Mouse (Mus musculus) hindbrain, embryonic 14.5 days (tissue): Measurements from ENCODE around the gene Pyurf. TPM values are rescaled to one million over a fixed set of nuclear protein-coding genes. Genes with fewer than 3 reads are reported as not detected.

ENCODE experiments used
- ATAC-seq: fragments of 200-750 bp; cut with Nextera tagmentation; 2 replicates; pipeline ENCODE4 v1.8.0; 2017; ENCODE audit warnings: moderate number of reproducible peaks, mild to moderate bottlenecking, moderate TSS enrichment, moderate library complexity; ENCODE audit not compliant: low FRiP score
- DNase-seq: peaks from one replicate; pipeline ENCODE4 v3.0.0-alpha.2; 2015; ENCODE audit warnings: low spot score
- H3K27ac ChIP-seq: fragments of 300-500 bp; sonication (generic); 2 replicates; pipeline ENCODE4 v1.5.1; 2014; ENCODE audit warnings: mild to moderate bottlenecking, moderate library complexity
- H3K27me3 ChIP-seq: fragments of 300-500 bp; sonication (generic); 2 replicates; pipeline ENCODE4 v1.6.1; 2014; ENCODE audit warnings: mild to moderate bottlenecking, low read length, mixed read lengths; ENCODE audit not compliant: control insufficient read depth, insufficient read depth
- H3K36me3 ChIP-seq: fragments of 300-500 bp; sonication (generic); replicated peaks from 2 replicates; pipeline ENCODE4 v1.6.1; 2014; ENCODE audit not compliant: control insufficient read depth, insufficient read depth
- H3K4me1 ChIP-seq: fragments of 300-500 bp; sonication (generic); replicated peaks from 2 replicates; pipeline ENCODE4 v1.6.1; 2014; ENCODE audit warnings: antibody characterized with exemption, low read length, mixed read lengths; ENCODE audit not compliant: control insufficient read depth, insufficient read depth
- H3K4me2 ChIP-seq: fragments of 300-500 bp; sonication (generic); replicated peaks from 2 replicates; pipeline ENCODE4 v1.6.1; 2014; ENCODE audit warnings: mild to moderate bottlenecking, moderate library complexity
- H3K4me3 ChIP-seq: fragments of 300-500 bp; sonication (generic); replicated peaks from 2 replicates; pipeline ENCODE4 v1.5.1; 2014; ENCODE audit warnings: mild to moderate bottlenecking, low read length
- H3K9ac ChIP-seq: fragments of 300-500 bp; sonication (generic); 2 replicates; pipeline ENCODE4 v1.6.1; 2014
- H3K9me3 ChIP-seq: fragments of 300-500 bp; sonication (generic); 2 replicates; pipeline ENCODE4 v1.6.1; 2016; ENCODE audit warnings: low read length; ENCODE audit not compliant: control insufficient read depth
- WGBS: fragments of 180-500 bp; shearing (Covaris S2); extraction: QIAGEN DNeasy Blood & Tissue Kit; methylation state at CpG from one replicate; pipeline ENCODE4 v1.1.7; 2014; 5-methylcytosine and 5-hydroxymethylcytosine counted together
- polyA plus RNA-seq: library from polyadenylated mRNA; unstranded; fragments of >200 nt; fragmentation: Nextera tagmentation; extraction: Ambion mirVana; gene quantifications from 2 replicates; pipeline ENCODE4 v1.2.1, GENCODE M21; 2014

The Pyurf gene
- polyA plus RNA-seq, 1 experiment from 2014 or later, result 20.0 TPM

- ATAC-seq, result no peak
- H3K27ac ChIP-seq, result no peak overlapping the region
- WGBS, result 87% methylated on average over 1 of the region's 1 CpGs
- H3K4me2 ChIP-seq, result no peak overlapping the region
- 0 out of 2 replicates have a peak, but pooled peaks cover 7% of the 10 kb centered on the region for H3K9me3 ChIP-seq
- no peaks in the 10 kb centered on the region for H3K36me3 ChIP-seq
- no peak for DNase-seq
- no peak overlapping the region for H3K4me3 ChIP-seq
- no peaks in the 10 kb centered on the region for H3K27me3 ChIP-seq
- no peak overlapping the region for H3K9ac ChIP-seq
- H3K4me1 ChIP-seq, result no peaks in the 10 kb centered on the region
Measured at GRCm38 (mm10) chr6:57684156-57684555, 7.7 kb downstream of the Pyurf start.

DNA sequence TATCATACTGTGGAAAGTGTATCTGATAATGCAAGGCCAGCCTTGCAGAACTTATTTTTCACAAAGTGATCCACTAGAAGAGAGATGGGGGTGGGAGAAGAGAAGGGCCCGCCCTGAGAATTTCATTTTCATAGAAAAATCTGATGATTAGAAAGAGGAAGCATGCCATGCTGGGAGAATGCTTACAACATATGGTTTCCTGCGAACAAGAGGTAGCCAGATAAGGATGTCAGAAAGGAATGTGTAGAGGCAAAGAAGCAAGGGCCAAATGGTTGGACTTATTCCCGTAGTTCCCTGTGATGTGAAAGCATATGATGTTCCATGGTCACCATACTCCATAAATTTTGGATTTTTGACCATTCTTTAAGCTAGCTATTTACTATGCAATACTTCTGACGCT lies 30.6 kb downstream of the Pyurf start:
- 88% methylated on average over 4 of the region's 4 CpGs for WGBS
- no peak for ATAC-seq

DNA sequence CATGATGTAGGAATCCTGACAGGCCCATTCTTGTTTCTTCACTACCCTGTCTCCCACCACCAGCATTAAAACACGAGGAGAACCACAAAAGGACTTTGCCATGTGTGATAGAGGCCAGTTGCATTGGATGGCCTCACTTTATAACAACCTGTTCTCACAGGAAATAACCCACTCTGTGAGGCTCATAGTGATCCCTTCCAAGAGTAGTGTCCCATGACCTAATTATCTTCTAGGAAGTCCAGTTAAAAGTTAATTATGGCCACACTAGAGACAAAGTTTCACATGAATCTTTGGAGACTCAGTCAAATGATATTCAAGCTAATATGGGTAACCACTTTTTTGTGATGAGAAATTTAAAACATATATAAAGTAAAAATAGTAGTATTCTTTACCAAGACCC lies 44.6 kb downstream of the Pyurf start:
- Histone ChIP-seq H3K4me2 (no peak overlapping the region), H3K9me3 (no peaks in the 10 kb centered on the region), H3K4me1 (no peaks in the 10 kb centered on the region), H3K4me3 (no peak overlapping the region), H3K36me3 (no peaks in the 10 kb centered on the region), H3K27me3 (no peaks in the 10 kb centered on the region), H3K27ac (no peak overlapping the region), H3K9ac (no peak overlapping the region)
- 69% methylated on average over 1 of the region's 1 CpGs for WGBS
- DNase-seq (no peak), ATAC-seq (no peak)

More for the DNA sequence above, 30.6 kb downstream of the Pyurf start:
- H3K4me3 ChIP-seq, result no peak overlapping the region
- no peak overlapping the region for H3K4me2 ChIP-seq
- no peaks in the 10 kb centered on the region for H3K36me3 ChIP-seq
- DNase-seq, result no peak
- H3K4me1 ChIP-seq, result no peaks in the 10 kb centered on the region
- H3K27me3 ChIP-seq, result no peaks in the 10 kb centered on the region
- no peaks in the 10 kb centered on the region for H3K9me3 ChIP-seq
- H3K27ac ChIP-seq, result no peak overlapping the region
- no peak overlapping the region for H3K9ac ChIP-seq

DNA sequence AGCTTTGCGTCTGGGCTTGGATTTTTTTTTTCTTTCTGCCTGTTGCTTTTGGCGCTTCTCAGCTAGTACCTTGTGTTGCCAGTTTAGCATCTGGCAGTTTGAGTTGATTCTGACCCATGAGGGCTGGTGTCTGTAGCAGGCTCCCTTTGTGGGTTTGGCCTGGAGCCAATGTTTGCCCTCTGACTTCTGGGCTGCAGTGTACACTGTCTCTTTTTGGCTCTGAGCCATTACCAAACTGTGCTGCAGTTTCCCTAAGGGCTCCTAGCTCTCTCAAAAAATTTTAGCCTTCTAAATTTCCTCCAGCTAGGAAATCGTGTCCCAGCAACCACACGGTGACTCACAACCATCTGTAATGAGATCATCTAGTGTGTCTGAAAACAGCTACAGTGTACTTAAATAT lies 50.1 kb downstream of the Pyurf start:
- Histone ChIP-seq H3K27ac (no peak overlapping the region), H3K9ac (no peak overlapping the region), H3K36me3 (no peaks in the 10 kb centered on the region), H3K4me3 (no peak overlapping the region), H3K4me1 (no peaks in the 10 kb centered on the region), H3K27me3 (no peaks in the 10 kb centered on the region), H3K4me2 (no peak overlapping the region), H3K9me3 (no peaks in the 10 kb centered on the region)
- 31% methylated on average over 4 of the region's 4 CpGs for WGBS
- ATAC-seq, result peak; percentile 97
- peak; percentile 77 for DNase-seq

- no peak overlapping the region for H3K4me3 ChIP-seq
- H3K27ac ChIP-seq, result no peak overlapping the region
- DNase-seq (no peak), ATAC-seq (no peak)
- no peak overlapping the region for H3K4me2 ChIP-seq
- H3K9me3 ChIP-seq, result no peaks in the 10 kb centered on the region
- no peaks in the 10 kb centered on the region for H3K4me1 ChIP-seq
- H3K27me3 ChIP-seq, result no peaks in the 10 kb centered on the region
- no peaks in the 10 kb centered on the region for H3K36me3 ChIP-seq
- no peak overlapping the region for H3K9ac ChIP-seq
- 37% methylated on average over 1 of the region's 1 CpGs for WGBS
Measured at GRCm38 (mm10) chr6:57639531-57639930, 52.3 kb downstream of the Pyurf start.

Other genes starting within 250 kb of the Pyurf start
- gene Ppm1k, start 156.6 kb downstream of the Pyurf start, polyA plus RNA-seq, result 6.2 and 8.3 TPM in 2 replicates
- 0.64 and 0.78 TPM in 2 replicates for gene Herc6, start 111.1 kb downstream of the Pyurf start, polyA plus RNA-seq
- gene Lancl2, start 10.5 kb upstream of the Pyurf start, polyA plus RNA-seq, result 93.2 and 98.8 TPM in 2 replicates
- 113 and 135 TPM in 2 replicates for gene Vopp1, start 133.1 kb upstream of the Pyurf start, polyA plus RNA-seq
- gene Vmn1r21, start 158.3 kb upstream of the Pyurf start, polyA plus RNA-seq, result not detected in 2 replicates
- not detected in 2 replicates for gene Vmn1r22, start 215.9 kb upstream of the Pyurf start, polyA plus RNA-seq
- not detected in 2 replicates for gene Vmn1r23, start 234.8 kb upstream of the Pyurf start, polyA plus RNA-seq